Mouse (Mus musculus): Measurements from ENCODE around the gene Pfdn2.

Gene Pfdn2

GRCm38 (mm10) chr1:171328244-171328643 lies 17.2 kb upstream of the Pfdn2 start:
- Histone ChIP-seq H3K9me3 (ENCODE audit: low read length) (no peaks in the 10 kb centered on the region), H3K4me1 (replicated peaks; ENCODE audit: low read depth, low read length) (peaks cover 73% of the 10 kb centered on the region), H3K4me3 (replicated peaks; ENCODE audit: low read length) (peak overlapping the region; percentile 87), H3K36me3 (ENCODE audit: insufficient read depth, low read length) (peaks cover 34% of the 10 kb centered on the region), H3K27me3 (ENCODE audit: insufficient read depth, low read length) (no peaks in the 10 kb centered on the region)
- TF ChIP-seq CTCF (conservative IDR thresholded peaks at IDR 0.05; ENCODE audit: low read length), result no peak
- TF ChIP-seq POU5F1 (IDR thresholded peaks at IDR 0.05; ENCODE audit: borderline replicate concordance, low read length), result no peak
- no peak for TF ChIP-seq NANOG (IDR thresholded peaks at IDR 0.05; ENCODE audit: borderline replicate concordance, low read length)

- H3K36me3 ChIP-seq (ENCODE audit: insufficient read depth, low read length), result peaks cover 41% of the 10 kb centered on the region
- H3K4me3 ChIP-seq (replicated peaks; ENCODE audit: low read length), result peak within 1 kb of the TSS; percentile 87
- H3K27me3 ChIP-seq (ENCODE audit: insufficient read depth, low read length), result no peaks in the 10 kb centered on the region
- H3K4me1 ChIP-seq (replicated peaks; ENCODE audit: low read depth, low read length), result peaks cover 73% of the 10 kb centered on the region
- H3K9me3 ChIP-seq (ENCODE audit: low read length), result no peaks in the 10 kb centered on the region
- TF ChIP-seq CTCF (conservative IDR thresholded peaks at IDR 0.05; ENCODE audit: low read length) (no peak), POU5F1 (IDR thresholded peaks at IDR 0.05; ENCODE audit: borderline replicate concordance, low read length) (no peak), NANOG (IDR thresholded peaks at IDR 0.05; ENCODE audit: borderline replicate concordance, low read length) (no peak)
These were observed 16.5 kb upstream of the Pfdn2 start, which contains the start of gene Dedd for GRCm38 (mm10) chr1:171328839-171329432. Gene Dedd, plus strand, starts transcription at chr1:171329145.

DNA sequence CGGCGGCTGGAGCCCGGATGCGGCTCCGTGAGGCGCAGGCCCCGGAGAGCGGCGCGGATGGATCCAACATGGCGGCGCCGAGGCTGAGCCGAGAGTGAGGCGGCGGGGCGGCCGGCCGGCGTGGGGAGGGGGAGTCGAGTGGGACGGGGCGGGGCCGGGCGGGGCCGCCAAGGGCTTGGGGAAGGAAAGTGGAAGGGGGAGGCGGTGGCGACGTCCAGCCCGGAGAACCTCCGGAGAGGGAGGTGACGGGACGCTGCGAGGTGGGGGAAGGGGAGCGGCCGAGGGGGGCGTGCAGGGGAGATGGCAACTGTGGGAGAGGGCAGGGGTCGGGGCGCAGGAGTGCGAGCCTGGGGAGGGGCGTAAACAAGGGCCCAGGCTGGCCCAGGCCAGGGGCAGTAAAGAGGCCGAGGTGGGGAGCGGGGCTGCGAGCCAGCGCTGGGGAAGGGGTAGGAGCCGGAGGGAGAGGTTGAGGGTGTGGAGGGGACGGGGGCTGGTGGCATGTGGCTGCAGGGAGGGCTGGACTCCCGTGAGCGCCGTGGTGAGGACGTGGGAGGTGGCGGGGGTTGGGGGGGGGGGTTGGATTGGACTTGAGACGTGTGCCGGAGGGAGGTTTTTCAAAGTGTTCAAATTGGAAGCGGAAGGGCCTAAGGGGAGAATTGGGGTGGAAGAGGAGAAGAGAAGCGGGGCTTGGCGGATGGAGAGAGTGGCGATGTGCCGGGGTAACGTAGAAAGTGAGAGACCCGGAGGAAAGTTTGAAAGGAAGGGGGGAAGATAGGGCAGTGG lies 15.8 kb upstream of the Pfdn2 start:
- Histone ChIP-seq H3K4me3 (replicated peaks; ENCODE audit: low read length) (peak overlapping the region; percentile 87), H3K27me3 (ENCODE audit: insufficient read depth, low read length) (no peaks in the 10 kb centered on the region), H3K4me1 (replicated peaks; ENCODE audit: low read depth, low read length) (peaks cover 75% of the 10 kb centered on the region), H3K36me3 (ENCODE audit: insufficient read depth, low read length) (peaks cover 48% of the 10 kb centered on the region), H3K9me3 (ENCODE audit: low read length) (no peaks in the 10 kb centered on the region)
- TF ChIP-seq NANOG (IDR thresholded peaks at IDR 0.05; ENCODE audit: borderline replicate concordance, low read length) (no peak), POU5F1 (IDR thresholded peaks at IDR 0.05; ENCODE audit: borderline replicate concordance, low read length) (no peak), CTCF (conservative IDR thresholded peaks at IDR 0.05; ENCODE audit: low read length) (no peak)

- Histone ChIP-seq H3K27me3 (ENCODE audit: insufficient read depth, low read length) (no peaks in the 10 kb centered on the region), H3K36me3 (ENCODE audit: insufficient read depth, low read length) (peaks cover 47% of the 10 kb centered on the region), H3K4me3 (replicated peaks; ENCODE audit: low read length) (peak overlapping the region; percentile 87), H3K4me1 (replicated peaks; ENCODE audit: low read depth, low read length) (peaks cover 73% of the 10 kb centered on the region), H3K9me3 (ENCODE audit: low read length) (no peaks in the 10 kb centered on the region)
- TF ChIP-seq POU5F1 (IDR thresholded peaks at IDR 0.05; ENCODE audit: borderline replicate concordance, low read length), result no peak
- no peak for TF ChIP-seq NANOG (IDR thresholded peaks at IDR 0.05; ENCODE audit: borderline replicate concordance, low read length)
- no peak for TF ChIP-seq CTCF (conservative IDR thresholded peaks at IDR 0.05; ENCODE audit: low read length)
These were observed 15.3 kb upstream of the Pfdn2 start for GRCm38 (mm10) chr1:171330216-171330560.

DNA sequence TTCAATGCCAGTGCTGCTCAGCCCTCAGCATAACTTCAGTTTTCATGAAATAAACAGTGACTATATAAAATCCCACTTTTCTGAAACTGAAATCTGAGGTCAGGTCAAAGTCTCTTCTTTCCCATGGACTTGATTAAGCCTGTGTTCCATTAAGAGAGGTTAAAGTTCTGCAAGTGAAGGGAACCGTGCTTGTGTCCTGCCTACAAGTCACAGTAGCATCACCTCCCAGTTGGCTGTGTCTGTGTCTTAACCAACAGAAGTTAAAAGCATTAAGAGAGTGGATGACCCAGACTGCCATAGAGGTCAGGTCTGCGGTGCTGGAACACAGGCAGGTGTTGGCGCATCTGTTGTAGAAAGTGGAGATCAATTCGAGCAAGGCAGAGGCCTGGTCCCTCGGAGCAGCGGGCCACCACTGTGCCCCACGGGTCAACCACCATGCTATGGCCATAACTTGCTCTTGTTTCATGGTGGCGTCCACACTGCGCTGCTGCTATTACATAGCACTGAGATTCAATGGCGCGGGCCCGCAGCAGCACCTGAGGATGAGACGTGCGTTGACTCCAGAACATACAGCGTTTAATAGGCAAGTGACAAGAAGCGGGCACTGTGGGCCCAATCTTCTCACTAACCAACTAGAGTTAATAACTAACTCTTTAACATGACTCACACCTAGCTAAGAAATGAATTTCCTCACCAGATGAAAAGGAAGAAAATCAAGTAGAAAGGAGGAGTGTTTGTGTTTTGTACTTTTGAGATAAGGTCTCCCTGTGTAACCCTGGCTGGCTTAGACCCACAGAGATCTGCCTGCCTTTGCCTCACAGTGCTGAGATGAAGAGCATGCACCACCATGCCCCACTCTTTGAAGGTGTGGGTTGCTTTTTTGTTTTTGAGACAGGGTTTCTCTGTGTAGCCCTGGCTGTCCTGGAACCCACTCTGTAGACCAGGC lies 2.9 kb upstream of the Pfdn2 start:
- no peak for TF ChIP-seq NANOG (IDR thresholded peaks at IDR 0.05; ENCODE audit: borderline replicate concordance, low read length)
- Histone ChIP-seq H3K36me3 (ENCODE audit: insufficient read depth, low read length) (peaks cover 77% of the 10 kb centered on the region), H3K27me3 (ENCODE audit: insufficient read depth, low read length) (no peaks in the 10 kb centered on the region), H3K4me1 (replicated peaks; ENCODE audit: low read depth, low read length) (peaks cover 52% of the 10 kb centered on the region), H3K4me3 (replicated peaks; ENCODE audit: low read length) (no peak overlapping the region), H3K9me3 (ENCODE audit: low read length) (no peaks in the 10 kb centered on the region)

DNA sequence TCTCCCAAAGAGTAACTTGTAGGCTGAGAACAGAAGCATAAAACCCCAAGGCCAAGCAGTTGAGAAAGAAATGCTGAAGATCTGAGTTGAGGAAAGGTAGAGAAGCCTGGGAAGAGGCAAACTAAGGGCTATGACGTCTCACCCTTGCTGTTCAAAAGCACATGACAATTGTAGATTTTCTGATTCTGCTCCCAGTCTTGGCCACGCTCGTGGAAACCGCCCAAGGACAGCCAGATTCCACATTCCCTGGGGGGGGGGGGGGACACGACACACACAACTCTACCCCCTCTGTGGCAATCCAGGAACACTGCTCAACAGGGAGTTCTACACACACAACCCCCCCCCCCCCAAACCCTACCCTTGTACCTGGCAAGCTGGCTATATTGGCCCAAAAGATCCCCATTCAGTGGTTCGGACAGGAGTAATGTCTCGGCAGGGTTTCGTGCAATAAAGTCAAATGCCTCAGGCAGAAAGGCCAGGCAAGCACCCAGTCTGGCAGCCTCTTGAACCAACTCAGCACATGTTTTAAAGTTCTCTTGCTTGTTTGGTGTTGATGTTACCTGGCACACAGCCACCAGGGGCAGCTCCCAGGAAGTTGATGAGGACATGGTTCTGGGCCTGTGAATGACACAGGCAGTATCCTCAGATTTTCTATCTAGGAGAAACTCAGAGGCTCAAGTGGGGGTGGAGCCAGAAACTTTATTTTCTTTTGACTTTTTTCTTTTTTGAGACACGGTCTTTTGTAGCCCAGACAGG lies 1.4 kb upstream of the Pfdn2 start:
- peaks cover 77% of the 10 kb centered on the region for H3K36me3 ChIP-seq (ENCODE audit: insufficient read depth, low read length)
- H3K4me1 ChIP-seq (replicated peaks; ENCODE audit: low read depth, low read length), result peaks cover 55% of the 10 kb centered on the region
- H3K9me3 ChIP-seq (ENCODE audit: low read length), result no peaks in the 10 kb centered on the region
- TF ChIP-seq POU5F1 (IDR thresholded peaks at IDR 0.05; ENCODE audit: borderline replicate concordance, low read length) (no peak), NANOG (IDR thresholded peaks at IDR 0.05; ENCODE audit: borderline replicate concordance, low read length) (no peak), CTCF (conservative IDR thresholded peaks at IDR 0.05; ENCODE audit: low read length) (no peak)
- no peaks in the 10 kb centered on the region for H3K27me3 ChIP-seq (ENCODE audit: insufficient read depth, low read length)
- H3K4me3 ChIP-seq (replicated peaks; ENCODE audit: low read length), result peak overlapping the region; percentile 99

DNA sequence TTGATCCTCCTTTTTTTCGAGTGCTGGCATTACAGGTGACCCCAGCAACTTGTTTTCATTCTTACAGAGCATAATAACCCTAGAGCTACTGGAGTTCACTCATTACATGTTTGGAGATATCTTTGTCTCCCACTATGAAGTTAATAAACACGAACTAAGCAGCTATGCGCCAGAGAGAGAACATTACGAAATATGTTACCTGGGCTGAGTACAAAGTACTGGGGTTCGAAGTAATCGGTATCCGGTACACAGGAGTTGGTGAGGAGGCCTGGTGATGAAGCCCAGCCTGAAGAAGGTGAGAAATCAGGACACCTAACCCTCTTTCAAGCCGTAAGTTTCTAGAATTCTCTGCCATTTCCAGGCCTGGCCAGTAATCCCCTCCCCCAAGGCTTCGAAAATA lies 755 bp upstream of the Pfdn2 start:
- Histone ChIP-seq H3K27me3 (ENCODE audit: insufficient read depth, low read length) (no peaks in the 10 kb centered on the region), H3K4me3 (replicated peaks; ENCODE audit: low read length) (peak overlapping the region; percentile 99), H3K4me1 (replicated peaks; ENCODE audit: low read depth, low read length) (peaks cover 60% of the 10 kb centered on the region), H3K36me3 (ENCODE audit: insufficient read depth, low read length) (peaks cover 73% of the 10 kb centered on the region), H3K9me3 (ENCODE audit: low read length) (no peaks in the 10 kb centered on the region)
- no peak for TF ChIP-seq POU5F1 (IDR thresholded peaks at IDR 0.05; ENCODE audit: borderline replicate concordance, low read length)
- TF ChIP-seq CTCF (conservative IDR thresholded peaks at IDR 0.05; ENCODE audit: low read length), result no peak
- no peak for TF ChIP-seq NANOG (IDR thresholded peaks at IDR 0.05; ENCODE audit: borderline replicate concordance, low read length)
